Mouse (Mus musculus) G1E (cell line): ENCODE measurements at regions not wholly inside any gene's neighbourhood (a gene's known extent, or its start where the extent isn't known, plus 50 kb on each side); places are given as distances from the start of the nearest gene placed in this dataset.

Experiments
- ATAC-seq: 2 replicates; pipeline ENCODE4 v1.8.0; 2016; ENCODE audit warnings: mild to moderate bottlenecking; ENCODE audit not compliant: insufficient number of reproducible peaks, poor library complexity, low FRiP score, severe bottlenecking; ENCODE audit errors: extremely low read depth
- DNase-seq: peaks from one replicate; pipeline ENCODE4 v3.0.0; 2012; ENCODE audit warnings: low spot score
- H3K27me3 ChIP-seq: 2 replicates; pipeline ENCODE4 v1.6.1; 2012; ENCODE audit warnings: mild to moderate bottlenecking, low read length, inconsistent platforms; ENCODE audit not compliant: insufficient read depth
- H3K36me3 ChIP-seq: replicated peaks from 2 replicates; pipeline ENCODE3; 2012; ENCODE audit warnings: mild to moderate bottlenecking, inconsistent platforms
- H3K4me1 ChIP-seq: 2 replicates; pipeline ENCODE4 v1.6.1; 2012; ENCODE audit warnings: low read depth, low read length, inconsistent platforms, mixed read lengths; ENCODE audit not compliant: insufficient read depth
- H3K4me3 ChIP-seq: 2 replicates; pipeline ENCODE4 v1.5.1; 2012; ENCODE audit warnings: low read depth, mild to moderate bottlenecking, inconsistent platforms, low read length, moderate library complexity, mixed read lengths
- H3K9me3 ChIP-seq: replicated peaks from 2 replicates; pipeline ENCODE4 v1.6.1; 2012; ENCODE audit warnings: inconsistent platforms
- CTCF ChIP-seq: IDR thresholded peaks from 2 replicates; pipeline ENCODE4 v1.5.1; 2012; ENCODE audit warnings: low read depth, low read length, inconsistent platforms, mixed read lengths
- GATA1 ChIP-seq: IDR thresholded peaks from 2 replicates; pipeline ENCODE4 v1.6.1; 2012; ENCODE audit warnings: borderline replicate concordance, low read length, inconsistent platforms, mixed read lengths
- GATA2 ChIP-seq: IDR thresholded peaks from 2 replicates; pipeline ENCODE4 v1.6.1; 2012; ENCODE audit warnings: low read depth, low read length, inconsistent platforms, borderline replicate concordance
- POLR2AphosphoS5 ChIP-seq: IDR thresholded peaks from 2 replicates; pipeline ENCODE4 v1.6.1; 2012; ENCODE audit warnings: low read depth, low read length, inconsistent platforms; ENCODE audit not compliant: insufficient replicate concordance
- TAL1 ChIP-seq: conservative IDR thresholded peaks from 2 replicates; pipeline ENCODE4 v1.6.1; 2012; ENCODE audit warnings: low read depth, low read length, inconsistent platforms, mixed read lengths

DNA sequence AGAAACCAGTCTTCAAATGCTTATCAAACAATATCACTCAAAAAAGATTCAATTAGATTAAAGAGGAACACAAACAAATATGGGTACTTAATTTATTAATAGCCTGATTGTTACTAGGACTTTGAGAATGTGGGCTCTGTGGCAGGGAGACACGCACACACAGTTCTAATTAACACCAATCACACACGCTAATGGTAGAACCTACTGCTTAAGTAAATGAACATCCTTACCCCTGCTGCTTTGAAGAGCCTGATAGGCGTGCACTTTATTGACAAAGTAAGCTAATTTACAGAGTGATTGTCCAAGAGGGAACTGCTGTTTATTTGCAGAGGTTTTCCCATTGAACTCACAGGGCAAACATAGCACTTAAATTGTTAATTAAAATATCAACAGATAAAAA, 595.2 kb upstream of the Tenm2 start:
- ATAC-seq: no peak

DNA sequence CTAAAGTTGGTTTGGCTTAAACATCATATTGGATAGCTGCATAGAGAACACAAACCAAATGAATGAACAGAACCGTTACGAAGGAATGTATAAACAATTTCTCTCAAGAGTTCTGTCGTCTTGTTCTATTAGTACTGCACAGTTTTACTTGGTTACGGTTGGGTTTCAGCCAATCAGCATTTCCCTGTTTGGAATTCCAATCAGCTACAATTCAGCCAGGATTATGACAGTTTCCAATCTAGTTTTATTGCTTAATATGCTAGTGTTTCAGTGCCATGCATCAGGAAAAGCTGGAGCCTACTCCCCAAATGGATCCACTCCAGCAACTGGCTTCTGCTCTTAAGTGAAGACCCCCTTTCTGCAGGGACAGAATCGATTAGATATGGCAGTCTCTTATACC, 571.0 kb upstream of the Tenm2 start:
- no peaks in the 10 kb centered on the region for H3K4me1 ChIP-seq
- TF ChIP-seq GATA2 (no peak), TAL1 (no peak), GATA1 (no peak), CTCF (no peak), POLR2AphosphoS5 (no peak)
- ATAC-seq (no peak), DNase-seq (no peak)
- no peak overlapping the region for H3K4me3 ChIP-seq
- no peaks in the 10 kb centered on the region for H3K36me3 ChIP-seq
- no peaks in the 10 kb centered on the region for H3K9me3 ChIP-seq
- no peaks in the 10 kb centered on the region for H3K27me3 ChIP-seq

More for the DNA sequence above, 595.2 kb upstream of the Tenm2 start:
- Histone ChIP-seq H3K4me3 (no peak overlapping the region), H3K36me3 (no peaks in the 10 kb centered on the region), H3K9me3 (no peaks in the 10 kb centered on the region), H3K27me3 (no peaks in the 10 kb centered on the region), H3K4me1 (no peaks in the 10 kb centered on the region)
- TF ChIP-seq POLR2AphosphoS5 (no peak), CTCF (no peak), GATA2 (no peak), GATA1 (no peak), TAL1 (no peak)
- no peak for DNase-seq

DNA sequence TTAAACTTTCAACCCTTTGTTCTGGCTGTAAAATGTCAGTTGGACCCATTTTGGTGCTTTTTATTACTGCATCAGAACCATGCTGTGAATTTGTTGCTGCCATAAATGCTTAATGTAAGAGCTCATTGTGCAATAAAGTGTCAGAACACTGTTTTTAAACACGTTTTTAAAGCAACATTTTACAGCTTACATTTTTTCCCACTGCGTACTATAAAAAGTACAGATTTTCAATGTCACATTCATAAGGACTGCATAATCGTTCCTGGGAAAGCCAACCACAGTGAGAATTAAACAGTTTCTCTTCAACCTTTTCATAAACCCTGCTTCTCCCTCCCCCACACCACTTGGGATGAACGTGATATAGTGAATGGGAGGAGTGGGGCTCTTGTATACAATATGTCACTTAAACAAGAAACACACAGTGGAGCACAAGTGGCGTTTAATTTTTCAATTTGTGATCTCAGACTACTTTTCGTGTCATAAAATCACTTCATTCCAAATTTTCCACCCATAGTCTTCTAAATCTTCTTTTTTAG, 563.1 kb upstream of the Tenm2 start:
- Histone ChIP-seq H3K4me3 (no peak overlapping the region), H3K27me3 (no peaks in the 10 kb centered on the region), H3K4me1 (no peaks in the 10 kb centered on the region), H3K36me3 (no peaks in the 10 kb centered on the region), H3K9me3 (no peaks in the 10 kb centered on the region)
- DNase-seq (no peak), ATAC-seq (no peak)
- TF ChIP-seq TAL1 (no peak), GATA2 (no peak), POLR2AphosphoS5 (no peak)

DNA sequence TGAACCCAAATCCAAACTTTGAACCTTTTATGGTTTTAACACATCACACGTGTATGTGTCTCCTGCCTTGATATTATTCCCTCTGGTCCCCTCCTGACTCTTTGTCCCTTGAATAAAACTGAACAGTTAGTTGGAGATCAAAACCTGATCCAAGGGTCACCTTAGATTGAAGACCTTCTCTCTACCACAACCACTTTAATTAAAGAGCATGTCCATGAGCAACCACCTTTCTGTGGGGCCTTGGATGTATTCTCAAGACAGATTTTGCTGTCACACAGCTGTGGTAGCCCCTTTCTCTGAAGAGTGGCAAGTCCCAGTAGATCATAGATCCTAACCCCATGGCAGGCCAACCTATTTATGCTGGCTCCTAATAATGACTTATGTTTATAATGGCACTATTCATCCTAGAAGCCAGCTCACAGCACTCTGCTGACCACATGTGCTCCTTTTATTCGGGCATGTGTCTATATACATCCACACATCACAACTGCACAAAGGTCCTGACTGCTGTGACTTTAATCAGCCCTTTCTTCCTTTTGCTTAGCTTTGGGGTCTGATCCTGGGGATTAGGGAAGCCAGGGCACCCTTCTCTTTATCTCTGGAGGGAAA, 536.8 kb upstream of the Tenm2 start:
- no peaks in the 10 kb centered on the region for H3K27me3 ChIP-seq
- no peak overlapping the region for H3K4me3 ChIP-seq
- no peaks in the 10 kb centered on the region for H3K4me1 ChIP-seq
- no peaks in the 10 kb centered on the region for H3K9me3 ChIP-seq
- TF ChIP-seq TAL1 (no peak), CTCF (no peak)
- no peaks in the 10 kb centered on the region for H3K36me3 ChIP-seq
- no peak for DNase-seq
- ATAC-seq: no peak

DNA sequence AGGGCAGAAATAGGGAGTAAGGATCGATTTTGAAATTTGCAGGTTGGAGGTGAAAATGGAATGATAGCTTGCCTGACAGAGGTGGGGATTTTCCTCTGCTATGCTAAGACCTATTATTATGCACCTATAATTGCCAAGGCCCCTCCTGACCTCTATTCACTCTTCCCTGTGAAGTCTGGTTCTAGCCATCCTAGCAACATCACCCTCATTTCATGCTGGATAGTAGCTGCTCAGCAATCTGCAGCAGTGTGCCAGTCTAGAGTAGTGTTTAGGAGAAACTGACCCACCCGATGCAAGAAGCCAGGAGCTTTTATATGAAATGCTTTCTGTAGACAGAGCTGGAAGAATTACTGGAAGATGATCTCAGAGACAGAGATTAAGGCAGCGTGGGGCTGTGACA, 535.1 kb upstream of the Tenm2 start:
- TF ChIP-seq CTCF: no peak
- TF ChIP-seq TAL1: no peak
- no peak for TF ChIP-seq GATA1
- TF ChIP-seq GATA2: no peak
- TF ChIP-seq POLR2AphosphoS5: no peak
- ATAC-seq: no peak
- no peaks in the 10 kb centered on the region for H3K9me3 ChIP-seq
- H3K4me3 ChIP-seq: no peak overlapping the region
- DNase-seq: no peak
- no peaks in the 10 kb centered on the region for H3K4me1 ChIP-seq
- H3K36me3 ChIP-seq: no peaks in the 10 kb centered on the region
- H3K27me3 ChIP-seq: no peaks in the 10 kb centered on the region

DNA sequence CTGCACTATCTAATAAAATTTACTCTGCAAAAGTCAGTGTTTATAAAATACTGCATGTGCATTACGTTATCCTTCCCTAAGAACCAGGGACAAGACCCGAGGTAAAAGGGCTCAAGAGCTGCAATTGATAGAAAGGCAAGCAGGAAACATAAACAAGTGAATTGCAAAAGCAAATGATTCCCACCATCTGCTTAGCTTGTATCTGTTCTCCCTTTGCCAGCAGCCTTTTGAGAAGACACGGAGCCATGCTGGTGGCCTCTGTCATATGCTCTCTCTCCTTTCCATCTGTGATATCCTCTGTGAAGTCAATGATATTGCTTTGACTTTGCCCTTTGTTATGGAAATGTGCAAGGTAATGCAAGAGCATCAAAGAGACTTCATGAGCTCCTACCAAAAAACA, 532.4 kb upstream of the Tenm2 start:
- Histone ChIP-seq H3K9me3 (no peaks in the 10 kb centered on the region), H3K36me3 (no peaks in the 10 kb centered on the region), H3K4me1 (no peaks in the 10 kb centered on the region), H3K4me3 (no peak overlapping the region), H3K27me3 (no peaks in the 10 kb centered on the region)
- no peak for ATAC-seq
- TF ChIP-seq GATA1: no peak
- no peak for DNase-seq

DNA sequence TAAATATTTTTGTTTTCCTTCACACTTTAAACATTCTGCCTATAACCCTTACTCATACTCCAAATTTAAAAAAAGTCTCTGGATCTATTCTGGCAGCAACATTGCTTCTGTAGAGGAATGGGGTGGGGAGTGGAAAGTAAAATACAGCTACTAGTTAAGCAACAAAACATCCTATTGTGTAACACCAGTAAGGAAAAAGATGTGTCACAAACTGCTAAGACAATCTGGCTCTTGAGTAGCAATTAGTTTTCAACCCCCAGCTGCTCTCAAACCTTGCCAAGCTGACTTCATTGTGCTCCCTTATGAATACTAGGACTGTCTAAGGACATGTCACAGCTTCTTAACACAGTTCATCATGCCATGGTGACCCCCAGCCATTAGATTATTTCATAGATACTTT, 500.2 kb upstream of the Tenm2 start:
- Histone ChIP-seq H3K36me3 (no peaks in the 10 kb centered on the region), H3K4me1 (no peaks in the 10 kb centered on the region), H3K27me3 (no peaks in the 10 kb centered on the region), H3K9me3 (no peaks in the 10 kb centered on the region), H3K4me3 (no peak overlapping the region)
- TF ChIP-seq CTCF (no peak), POLR2AphosphoS5 (no peak), GATA1 (no peak), GATA2 (no peak), TAL1 (no peak)
- DNase-seq (no peak), ATAC-seq (no peak)
